Mouse (Mus musculus) forebrain, embryonic 16.5 days (tissue): ENCODE data around the gene Izumo4. TPM values are rescaled to one million over a fixed set of nuclear protein-coding genes. Genes with fewer than 3 reads are reported as not detected.

Experiments
- ATAC-seq: fragments of 200-750 bp; cut with Nextera tagmentation; 2 replicates; pipeline ENCODE4 v1.8.0; 2017; ENCODE audit warnings: mild to moderate bottlenecking, moderate library complexity
- H3K27ac ChIP-seq: fragments of 300-500 bp; sonication (generic); 2 replicates; pipeline ENCODE4 v1.5.1; 2014; ENCODE audit warnings: low read length, control low read depth
- H3K27me3 ChIP-seq: fragments of 300-500 bp; sonication (generic); replicated peaks from 2 replicates; pipeline ENCODE4 v1.6.1; 2014; ENCODE audit warnings: low read length; ENCODE audit not compliant: control insufficient read depth, insufficient read depth
- H3K36me3 ChIP-seq: fragments of 300-500 bp; sonication (generic); 2 replicates; pipeline ENCODE4 v1.6.1; 2014; ENCODE audit not compliant: control insufficient read depth, insufficient read depth
- H3K4me1 ChIP-seq: fragments of 300-500 bp; sonication (generic); replicated peaks from 2 replicates; pipeline ENCODE4 v1.6.1; 2014; ENCODE audit warnings: low read length; ENCODE audit not compliant: control insufficient read depth, insufficient read depth
- H3K4me2 ChIP-seq: fragments of 300-500 bp; sonication (generic); 2 replicates; pipeline ENCODE4 v1.6.1; 2014; ENCODE audit warnings: mild to moderate bottlenecking, low read length, control low read depth
- H3K4me3 ChIP-seq: fragments of 300-500 bp; sonication (generic); replicated peaks from 2 replicates; pipeline ENCODE4 v1.5.1; 2014; ENCODE audit warnings: mild to moderate bottlenecking, low read length, control low read depth
- H3K9ac ChIP-seq: fragments of 300-500 bp; sonication (generic); replicated peaks from 2 replicates; pipeline ENCODE4 v1.6.1; 2014; ENCODE audit warnings: low read depth, low read length, control low read depth
- H3K9me3 ChIP-seq: fragments of 300-500 bp; sonication (generic); 2 replicates; pipeline ENCODE4 v1.6.1; 2016; ENCODE audit warnings: low read length; ENCODE audit not compliant: control insufficient read depth
- WGBS: fragments of 180-500 bp; shearing (Covaris S2); extraction: QIAGEN DNeasy Blood & Tissue Kit; methylation state at CpG from one replicate; pipeline ENCODE4 v1.1.7; 2014; 5-methylcytosine and 5-hydroxymethylcytosine counted together
- polyA plus RNA-seq: library from polyadenylated mRNA; unstranded; fragments of >200 nt; fragmentation: Nextera tagmentation; extraction: Ambion mirVana; gene quantifications from 2 replicates; pipeline ENCODE4 v1.2.1, GENCODE M21; 2015

Gene Izumo4
- polyA plus RNA-seq, 1 experiment from 2014 or later = 44.1 TPM

GRCm38 (mm10) chr10:80675405-80676197, 26.4 kb upstream of the Izumo4 start:
- Histone ChIP-seq H3K27me3 (no peaks in the 10 kb centered on the region), H3K36me3 (0 out of 2 replicates have a peak, but pooled peaks cover 3% of the 10 kb centered on the region), H3K9me3 (no peaks in the 10 kb centered on the region), H3K27ac (peak overlapping the region; percentile 81), H3K9ac (peak overlapping the region; percentile 95), H3K4me1 (peaks cover 63% of the 10 kb centered on the region), H3K4me2 (peak overlapping the region; percentile 94), H3K4me3 (peak overlapping the region; percentile 93)
- 0% methylated on average over 34 of the region's 54 CpGs for WGBS
- ATAC-seq = peak; percentile 13

- WGBS = under 1% methylated on average over 66 of the region's 78 CpGs
- H3K27ac ChIP-seq = peak overlapping the region; percentile 98
- peak overlapping the region; percentile 93 for H3K4me3 ChIP-seq
- no peaks in the 10 kb centered on the region for H3K9me3 ChIP-seq
- H3K4me1 ChIP-seq = peaks cover 63% of the 10 kb centered on the region
- ATAC-seq = peak; percentile 92
- H3K36me3 ChIP-seq = 0 out of 2 replicates have a peak, but pooled peaks cover 3% of the 10 kb centered on the region
- H3K9ac ChIP-seq = peak overlapping the region; percentile 95
- H3K4me2 ChIP-seq = peak overlapping the region; percentile 76
- H3K27me3 ChIP-seq = no peaks in the 10 kb centered on the region
Measured at GRCm38 (mm10) chr10:80676198-80676928, 25.6 kb upstream of the Izumo4 start.

- Histone ChIP-seq H3K27me3 (no peaks in the 10 kb centered on the region), H3K4me3 (peak overlapping the region; percentile 52), H3K4me2 (peak overlapping the region; percentile 76), H3K4me1 (peaks cover 58% of the 10 kb centered on the region), H3K36me3 (no peaks in the 10 kb centered on the region), H3K27ac (peak overlapping the region; percentile 98), H3K9me3 (no peaks in the 10 kb centered on the region), H3K9ac (peak overlapping the region; percentile 72)
- no peak for ATAC-seq
- WGBS = 25% methylated on average over 9 of the region's 9 CpGs
Measured at GRCm38 (mm10) chr10:80677128-80677875, 24.7 kb upstream of the Izumo4 start.

- H3K27me3 ChIP-seq = no peaks in the 10 kb centered on the region
- H3K27ac ChIP-seq = peak within 1 kb of the TSS; percentile 98
- no peaks in the 10 kb centered on the region for H3K36me3 ChIP-seq
- peaks cover 51% of the 10 kb centered on the region for H3K4me1 ChIP-seq
- H3K4me2 ChIP-seq = peak within 1 kb of the TSS; percentile 76
- H3K9me3 ChIP-seq = no peaks in the 10 kb centered on the region
- H3K4me3 ChIP-seq = peak within 1 kb of the TSS; percentile 52
- peak; percentile 29; the same call in 1 of the 2 replicates for ATAC-seq
- peak within 1 kb of the TSS; percentile 72 for H3K9ac ChIP-seq
- WGBS = 8% methylated on average over 8 of the region's 8 CpGs
Measured at GRCm38 (mm10) chr10:80677942-80678436, 24.0 kb upstream of the Izumo4 start, which contains the start of gene Mknk2. Gene Mknk2, minus strand, starts transcription at chr10:80678112.

GRCm38 (mm10) chr10:80678601-80679377, 23.2 kb upstream of the Izumo4 start:
- H3K9ac ChIP-seq = no peak overlapping the region
- no peak for ATAC-seq
- WGBS = 51% methylated on average over 8 of the region's 10 CpGs
- H3K4me2 ChIP-seq = no peak overlapping the region
- no peaks in the 10 kb centered on the region for H3K27me3 ChIP-seq
- no peak overlapping the region for H3K4me3 ChIP-seq
- H3K9me3 ChIP-seq = no peaks in the 10 kb centered on the region
- peaks cover 43% of the 10 kb centered on the region for H3K4me1 ChIP-seq
- H3K27ac ChIP-seq = peak overlapping the region; percentile 98
- no peaks in the 10 kb centered on the region for H3K36me3 ChIP-seq

- no peak for ATAC-seq
- H3K9ac ChIP-seq = no peak overlapping the region
- peak overlapping the region; percentile 98 for H3K27ac ChIP-seq
Measured at GRCm38 (mm10) chr10:80679556-80680259, 22.3 kb upstream of the Izumo4 start.

GRCm38 (mm10) chr10:80680260-80680696, 21.7 kb upstream of the Izumo4 start:
- H3K9ac ChIP-seq = no peak overlapping the region
- H3K4me3 ChIP-seq = no peak overlapping the region
- H3K4me2 ChIP-seq = no peak overlapping the region
- H3K27ac ChIP-seq = no peak overlapping the region
- no peaks in the 10 kb centered on the region for H3K27me3 ChIP-seq
- no peaks in the 10 kb centered on the region for H3K9me3 ChIP-seq
- ATAC-seq = no peak
- H3K4me1 ChIP-seq = peaks cover 28% of the 10 kb centered on the region
- H3K36me3 ChIP-seq = peaks cover 2% of the 10 kb centered on the region; the same call in 1 of the 2 replicates
- 82% methylated on average over 2 of the region's 2 CpGs for WGBS

More at GRCm38 (mm10) chr10:80679556-80680259, 22.3 kb upstream of the Izumo4 start:
- 72% methylated on average over 9 of the region's 9 CpGs for WGBS
- Histone ChIP-seq H3K36me3 (no peaks in the 10 kb centered on the region), H3K4me1 (peaks cover 34% of the 10 kb centered on the region), H3K9me3 (no peaks in the 10 kb centered on the region), H3K4me3 (no peak overlapping the region), H3K27me3 (no peaks in the 10 kb centered on the region), H3K4me2 (no peak overlapping the region)

- H3K4me3 ChIP-seq = no peak overlapping the region
- no peak overlapping the region for H3K4me2 ChIP-seq
- peaks cover 17% of the 10 kb centered on the region for H3K36me3 ChIP-seq
- H3K27ac ChIP-seq = no peak overlapping the region
- H3K27me3 ChIP-seq = no peaks in the 10 kb centered on the region
- H3K4me1 ChIP-seq = peaks cover 26% of the 10 kb centered on the region
- WGBS = 96% methylated on average over 6 of the region's 6 CpGs
- ATAC-seq = no peak
- no peak overlapping the region for H3K9ac ChIP-seq
- no peaks in the 10 kb centered on the region for H3K9me3 ChIP-seq
Measured at GRCm38 (mm10) chr10:80682003-80682402, 20.0 kb upstream of the Izumo4 start.
